Mouse (Mus musculus) adrenal gland, adult 2 months (tissue): ENCODE results near the gene Nxpe2. TPM values are rescaled to one million over a fixed set of nuclear protein-coding genes. Genes with fewer than 3 reads are reported as not detected.
A peak's percentile ranks its signal among the peaks of the same experiment; 100 is the strongest.

Experiments
- DNase-seq: peaks from one replicate; pipeline ENCODE4 v3.0.0; 2021
- long read RNA-seq: library from polyadenylated mRNA; stranded (forward); transcript quantifications from one replicate; pipeline ENCODE4 v2.0.0, GENCODE M21; 2021
- polyA plus RNA-seq: library from polyadenylated mRNA; depleted of rRNA; stranded (reverse); fragments of >200 nt; gene quantifications from 2 replicates; pipeline ENCODE4 v1.2.3, GENCODE M21; 2012; rRNA removed
- total RNA-seq, 2 experiments: library from RNA; stranded (reverse); gene quantifications; 2 replicates each; pipeline ENCODE4 v1.2.3; 2021

The Nxpe2 gene
- total RNA-seq: 1 to 10 TPM in 1 of 2 experiments, under 1 TPM in 1; 0.61 to 1.5 TPM
- polyA plus RNA-seq: 0.13 and 0.42 TPM in 2 replicates
- long read RNA-seq, partial matches to known transcripts: 0 of 2 reads
- long read RNA-seq, other reads (novel, unspliced or antisense): 1 of 2 reads

DNA sequence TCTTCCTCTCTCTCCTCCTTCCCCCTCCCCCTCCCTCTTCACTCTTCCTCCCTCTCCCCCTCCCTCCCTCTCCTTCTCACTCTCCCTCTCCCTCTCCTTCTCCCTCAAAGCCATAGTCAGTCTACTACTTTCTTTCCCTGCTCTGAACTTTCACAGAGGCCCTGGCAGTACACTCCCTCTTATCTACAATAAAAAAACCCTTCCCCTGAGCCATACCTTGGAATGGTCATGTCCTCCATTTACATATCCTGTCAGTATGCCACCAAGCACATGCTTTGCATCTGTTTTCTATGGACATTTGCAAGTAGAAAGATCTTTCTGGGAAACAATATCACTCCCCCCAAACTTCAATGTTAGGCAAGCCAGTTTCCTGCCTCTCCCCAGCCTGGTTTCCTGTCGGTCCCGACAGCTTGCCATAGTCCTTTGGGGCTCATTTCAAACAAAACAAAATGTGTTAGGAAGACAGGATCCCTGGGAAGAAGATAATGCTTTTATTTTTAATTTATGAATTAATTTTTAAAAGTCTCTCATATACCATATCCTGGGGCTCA is at the start of gene Nxpe2:
Gene Nxpe2, minus strand, starts transcription at position 307 of the 551 bp plus-strand sequence.
- DNase-seq: no peak

DNA sequence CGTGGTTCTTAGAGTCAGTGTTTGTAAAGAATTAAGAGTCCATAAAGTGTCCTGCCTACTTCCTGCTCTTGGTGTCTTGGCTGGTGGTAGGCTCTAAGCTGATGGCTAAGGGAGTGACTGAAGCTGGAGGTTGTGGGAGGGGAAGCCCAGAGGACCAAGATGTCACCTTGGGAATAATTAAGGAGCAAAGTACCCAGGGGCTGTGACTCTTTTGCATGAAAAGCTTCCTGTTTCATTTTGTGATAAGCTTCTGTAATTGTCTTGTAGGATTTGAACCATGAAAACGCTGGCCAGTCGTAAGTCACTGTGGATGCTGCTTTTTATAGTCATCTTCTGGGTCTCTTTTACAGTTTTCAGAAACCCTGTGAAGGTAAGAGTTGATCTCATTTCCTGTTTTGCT is 36.7 kb upstream of the Nxpe2 start:
- DNase-seq: no peak

DNA sequence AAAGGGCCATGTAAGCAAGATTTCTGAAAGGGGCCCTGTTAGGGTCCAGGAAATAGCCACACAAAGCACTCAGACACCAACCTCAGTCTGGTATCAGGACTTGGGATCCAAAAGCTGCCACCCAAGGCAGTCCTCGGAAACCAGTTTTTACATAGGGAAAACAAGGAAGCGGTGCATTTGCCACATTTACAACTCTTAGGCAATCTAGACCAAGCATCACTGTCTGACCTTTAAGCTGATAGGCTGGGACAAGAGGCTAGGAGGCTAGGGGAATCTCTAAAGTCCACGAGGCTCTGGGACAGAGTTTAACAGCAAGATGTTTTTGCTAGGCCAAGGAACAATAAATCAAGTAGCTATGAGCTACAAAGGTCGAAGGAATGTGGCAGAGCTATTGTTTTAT is 35.2 kb upstream of the Nxpe2 start:
- DNase-seq: no peak

DNA sequence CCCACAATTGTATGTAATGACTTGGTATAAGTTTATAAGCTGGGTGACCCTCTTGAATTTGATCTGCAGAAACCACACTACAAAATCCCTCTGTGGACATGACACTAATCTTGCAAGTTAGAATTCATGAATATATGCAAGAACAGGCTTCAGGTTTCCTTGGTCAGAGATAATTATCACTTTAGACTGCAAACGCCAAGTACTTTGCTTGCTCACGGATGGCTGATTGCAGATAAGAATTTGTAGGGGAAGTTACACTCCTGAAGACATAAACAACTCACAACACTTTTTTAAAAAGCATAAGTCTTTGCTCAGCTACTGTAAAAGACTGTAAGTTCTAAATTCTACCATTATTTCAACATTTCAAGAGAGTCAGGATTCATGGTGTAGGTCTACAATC is 21.1 kb upstream of the Nxpe2 start:
- no peak for DNase-seq

DNA sequence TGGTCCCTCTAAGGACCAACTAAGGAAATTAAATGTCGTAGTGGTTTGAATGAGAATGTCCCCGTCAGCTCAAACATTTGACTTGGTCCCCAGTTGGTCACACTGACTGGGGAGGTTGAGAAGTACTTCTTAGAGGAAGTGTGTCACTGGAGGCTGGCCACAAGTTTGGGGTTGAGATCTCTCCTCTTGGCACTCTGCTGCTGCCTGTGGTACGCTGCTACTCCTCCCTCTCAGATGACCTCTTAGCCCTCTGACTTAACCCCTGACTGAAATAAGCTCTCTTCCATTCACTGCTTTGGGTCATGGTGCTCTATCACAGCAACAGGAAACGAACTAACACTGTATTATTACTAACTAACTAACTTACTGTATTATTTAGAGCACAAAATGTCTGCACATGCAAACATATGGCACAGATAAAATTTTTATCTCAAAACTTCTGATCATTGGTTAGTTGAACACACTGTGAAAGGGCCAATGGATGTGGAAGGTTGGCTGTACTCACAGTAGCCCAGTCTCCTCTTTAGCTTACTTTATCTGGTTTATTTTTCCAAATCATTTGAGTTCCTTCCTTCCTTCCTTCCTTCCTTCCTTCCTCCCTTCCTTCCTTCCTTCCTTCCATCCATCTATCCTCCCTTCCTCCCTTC is 20.1 kb upstream of the Nxpe2 start:
- DNase-seq: no peak

DNA sequence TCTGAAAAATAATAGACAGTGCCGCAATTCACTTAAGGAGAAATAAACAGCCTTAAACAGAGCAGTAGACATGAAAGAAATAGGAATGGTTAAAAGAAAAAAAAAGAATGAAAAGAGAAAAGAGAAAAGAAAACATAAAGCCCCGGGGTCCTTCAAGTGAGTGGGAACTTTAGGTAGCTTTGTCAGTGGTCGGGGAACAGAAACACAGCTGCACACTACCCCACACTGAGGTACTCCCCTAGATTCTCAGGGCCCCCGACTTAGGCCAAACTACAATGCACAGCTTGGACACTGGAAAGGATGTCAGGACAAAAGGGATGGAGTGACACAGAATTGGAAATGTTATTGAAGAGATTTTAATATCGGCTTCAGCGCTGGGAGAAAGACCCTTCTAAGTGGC is 9.5 kb upstream of the Nxpe2 start:
- DNase-seq: no peak

DNA sequence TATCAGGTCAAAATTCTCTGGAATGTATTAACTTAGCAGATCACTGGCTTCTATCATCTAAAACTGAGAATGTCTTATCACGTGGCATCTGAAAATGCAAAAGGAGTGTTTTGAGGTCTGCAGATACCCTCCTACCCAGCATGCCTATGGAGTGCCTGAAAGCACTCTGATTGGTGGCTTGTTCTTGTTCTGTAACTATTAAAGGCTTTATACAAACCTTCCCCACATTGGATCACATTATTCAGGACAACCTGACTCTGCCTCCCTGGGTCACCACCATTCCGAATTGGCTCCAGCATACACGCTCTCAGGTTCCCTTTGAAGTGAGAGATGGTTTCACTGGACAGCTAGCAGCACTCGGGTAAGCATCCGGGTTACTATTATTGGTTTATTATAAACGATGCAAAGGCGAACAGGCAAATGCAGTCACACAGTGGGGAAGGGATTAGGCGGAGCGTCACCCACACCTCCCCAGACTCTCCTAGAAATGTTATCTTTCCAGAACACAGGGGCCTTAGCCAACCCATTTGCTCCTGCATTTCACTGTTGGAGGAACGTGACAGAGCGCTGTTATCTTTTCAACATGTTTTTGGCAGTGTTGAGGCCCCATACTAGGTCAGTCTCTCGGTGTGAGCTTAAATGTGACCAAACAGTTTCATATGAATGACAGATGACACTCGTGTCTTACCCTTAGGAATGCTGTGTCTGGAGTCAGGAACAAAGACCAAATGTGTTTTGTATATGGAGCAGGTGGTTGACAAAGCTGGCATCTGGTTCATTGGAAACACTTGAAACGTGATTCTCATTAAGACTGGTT is 8.8 kb upstream of the Nxpe2 start:
- DNase-seq: no peak

DNA sequence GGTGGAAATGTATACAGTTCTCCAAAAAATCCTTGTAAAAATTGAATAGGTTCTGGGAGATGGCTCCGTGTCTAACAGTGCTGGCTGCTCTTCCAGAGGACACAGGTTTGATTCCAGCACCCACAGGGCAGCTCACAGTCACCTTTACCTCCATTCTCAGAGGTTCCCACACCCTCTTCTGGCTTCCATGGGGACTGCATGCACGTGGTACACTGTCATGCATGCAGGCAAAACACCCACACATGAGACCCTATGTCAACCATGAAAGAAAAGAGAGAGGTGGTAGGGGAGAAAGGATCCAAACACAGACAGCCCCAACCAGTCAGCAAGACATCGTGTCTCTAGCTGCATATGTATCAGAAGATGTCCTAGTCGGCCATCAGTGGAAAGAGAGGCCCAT is 7.6 kb upstream of the Nxpe2 start:
- no peak for DNase-seq

DNA sequence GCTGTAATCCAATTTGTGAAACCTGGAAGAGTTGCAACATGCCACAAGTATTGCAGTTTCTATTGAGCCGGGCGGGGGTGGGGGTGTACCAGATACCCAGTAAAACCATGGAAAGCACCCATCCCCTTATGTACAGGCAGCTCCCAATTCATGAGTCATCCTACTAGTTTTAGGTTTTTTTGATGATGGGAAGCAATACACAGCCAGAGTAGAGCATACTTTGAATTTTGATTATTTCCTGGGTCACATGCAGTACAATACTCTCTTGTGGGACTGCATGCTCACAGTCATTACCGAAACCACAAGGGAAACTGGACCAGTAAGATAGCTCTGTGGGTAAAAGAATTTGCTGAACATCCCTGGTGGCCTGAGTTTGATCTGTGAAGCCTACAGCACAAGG is 3.8 kb upstream of the Nxpe2 start:
- DNase-seq: no peak

DNA sequence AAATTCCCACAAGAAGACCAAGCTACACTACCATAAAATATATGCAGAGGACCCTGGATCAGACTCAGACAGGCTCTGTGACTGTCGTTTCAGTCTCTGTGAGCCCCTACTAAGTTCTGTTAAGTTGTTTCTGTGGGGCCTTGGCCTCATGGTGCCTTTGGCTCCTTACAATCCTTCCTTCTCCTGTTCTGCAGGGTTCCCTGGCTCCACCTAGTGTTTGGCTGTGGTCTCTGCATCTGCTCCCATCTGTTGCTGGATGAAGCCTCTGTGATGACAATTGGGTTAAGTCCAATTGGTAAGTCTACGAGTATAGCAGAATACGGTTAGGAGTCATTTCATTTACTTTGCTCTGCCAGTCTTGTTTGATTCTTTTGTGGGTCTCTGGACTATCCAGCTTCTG is 1.5 kb upstream of the Nxpe2 start:
- DNase-seq: peak; percentile 84

DNA sequence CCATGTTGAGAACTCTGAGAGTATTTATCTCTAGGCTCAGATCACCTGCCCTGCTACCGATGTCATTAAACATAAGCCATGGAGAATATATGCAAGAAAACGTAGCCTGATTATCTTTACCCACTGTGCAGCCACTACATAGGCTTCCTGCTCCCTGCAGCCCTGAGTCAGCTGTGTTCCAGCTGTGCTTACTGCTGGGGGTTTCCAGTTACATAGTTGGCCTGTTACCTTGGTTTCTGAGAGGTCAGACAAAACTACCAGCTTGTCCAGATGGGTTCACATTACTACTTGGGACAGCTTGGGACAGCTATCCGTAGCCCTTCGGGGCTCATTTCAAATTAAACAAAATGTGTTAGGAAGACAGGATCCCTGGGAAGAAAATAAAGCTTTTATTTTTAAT is 868 bp upstream of the Nxpe2 start:
- no peak for DNase-seq

DNA sequence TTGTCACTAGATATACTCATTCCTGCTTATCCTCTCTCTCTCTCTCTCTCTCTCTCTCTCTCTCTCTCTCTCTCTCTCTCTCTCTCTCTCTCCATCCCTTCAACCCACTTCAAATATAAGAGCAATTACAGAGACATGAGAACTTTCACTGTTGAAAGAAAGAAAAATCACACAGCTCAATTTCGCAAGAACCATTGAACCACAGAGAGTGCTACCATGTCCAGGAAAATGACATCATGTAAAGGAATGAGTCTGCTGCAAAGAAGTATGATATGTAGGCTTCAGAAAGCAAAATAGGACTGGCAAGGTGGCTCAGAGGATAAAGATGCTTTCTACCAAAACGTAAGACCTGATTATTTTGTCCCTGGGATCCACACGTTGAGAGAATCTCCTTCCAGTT is 7.4 kb downstream of the Nxpe2 start:
- DNase-seq: no peak

DNA sequence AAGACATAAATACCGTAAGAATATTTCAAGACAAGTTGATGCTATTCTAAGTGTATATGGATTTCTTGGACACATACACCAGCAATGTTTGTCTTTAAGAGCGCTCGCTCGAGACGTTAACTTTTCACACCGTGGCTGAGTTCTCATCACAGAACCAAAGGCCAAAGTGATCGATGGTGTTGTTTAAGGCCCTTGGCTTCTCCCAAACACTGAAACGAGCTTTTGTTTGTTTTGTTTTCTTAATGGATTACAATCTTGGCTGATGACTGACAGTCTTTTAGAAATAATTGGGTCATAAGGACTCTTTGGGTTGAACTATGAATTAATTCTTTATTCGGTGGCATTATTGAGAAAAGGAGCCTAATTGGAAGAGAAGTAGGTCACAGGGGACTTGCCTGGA is 7.8 kb downstream of the Nxpe2 start:
- no peak for DNase-seq

DNA sequence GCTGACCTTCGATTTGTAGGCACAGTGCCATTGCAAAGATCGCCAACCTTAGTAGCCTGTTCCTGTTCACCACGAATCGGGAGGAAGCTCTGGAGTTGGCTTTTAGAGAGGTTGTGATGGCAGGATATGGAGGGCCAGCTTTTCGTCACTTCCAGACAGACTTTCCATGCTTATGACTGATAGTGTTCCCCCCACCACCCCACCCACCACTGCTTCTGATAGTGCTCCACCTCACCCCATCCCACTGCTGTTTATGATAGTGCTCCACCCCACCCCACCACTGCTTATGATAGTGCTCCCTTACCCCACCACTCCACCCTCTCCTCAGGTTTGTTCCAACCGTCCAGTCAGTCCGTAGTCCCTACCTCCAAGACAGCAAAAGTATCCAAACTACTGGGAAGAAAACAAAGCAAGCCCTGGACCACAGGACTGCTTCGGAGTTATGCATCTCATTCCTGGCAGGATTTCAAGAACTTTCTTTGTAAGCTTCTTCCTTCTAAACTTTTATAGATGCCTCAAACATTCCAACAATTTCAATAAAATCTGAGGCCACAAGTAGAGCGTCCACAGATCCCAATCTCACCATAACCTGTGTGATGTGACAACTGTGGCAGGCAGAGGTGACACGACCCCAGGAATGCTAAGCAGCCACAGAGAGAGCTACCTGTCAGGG is 12.4 kb downstream of the Nxpe2 start:
- no peak for DNase-seq

DNA sequence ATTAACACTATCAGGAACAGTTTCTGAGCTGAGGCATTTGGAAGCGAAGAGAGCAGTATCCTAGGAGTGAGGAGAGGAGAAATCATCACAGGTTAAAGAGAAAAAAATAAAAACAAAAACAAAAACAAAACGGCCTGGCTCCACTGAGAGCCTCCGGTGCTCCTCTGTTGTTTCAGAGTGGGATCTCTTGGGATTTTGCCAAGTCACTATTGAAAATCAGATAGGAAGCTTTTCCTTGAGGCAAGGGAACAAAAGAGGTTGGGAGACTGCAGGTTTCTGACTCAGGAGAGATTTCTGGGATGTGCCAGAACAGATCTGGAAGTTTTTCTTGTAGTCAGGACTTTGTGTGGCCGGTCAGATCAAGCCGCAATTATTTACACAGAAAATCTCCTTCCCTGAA is 13.7 kb downstream of the Nxpe2 start:
- no peak for DNase-seq

DNA sequence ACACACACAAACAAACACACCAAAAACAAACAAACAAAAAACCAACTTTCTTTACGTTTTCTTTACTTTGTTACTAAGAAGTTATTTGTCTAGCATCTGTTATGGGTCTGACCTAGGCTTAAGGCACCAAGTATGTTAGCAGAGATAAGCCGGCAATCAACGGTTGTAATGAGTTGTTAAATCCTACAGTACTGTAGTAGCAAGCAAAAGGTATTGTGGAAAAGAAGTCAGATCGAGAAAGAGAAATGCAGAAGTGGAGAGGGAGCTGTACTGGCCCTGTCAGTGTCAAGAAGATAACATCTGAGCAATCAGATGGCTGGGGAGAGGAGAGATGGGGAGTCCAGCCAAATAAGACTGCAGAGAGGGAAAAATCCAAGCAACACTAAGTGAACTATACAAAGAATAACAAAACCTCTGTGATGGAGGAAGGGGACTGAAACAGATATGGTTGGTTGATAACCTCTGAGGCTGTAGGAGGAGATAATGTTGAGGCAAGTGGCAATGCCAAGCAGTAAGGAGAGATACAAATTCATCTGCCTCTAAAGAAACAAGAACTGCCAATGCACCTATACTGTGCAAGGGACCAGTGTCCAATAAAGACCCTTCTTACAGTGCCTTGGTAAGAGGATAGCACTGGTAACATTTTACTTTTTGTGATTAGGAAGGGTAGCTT is 14.3 kb downstream of the Nxpe2 start:
- DNase-seq: no peak

DNA sequence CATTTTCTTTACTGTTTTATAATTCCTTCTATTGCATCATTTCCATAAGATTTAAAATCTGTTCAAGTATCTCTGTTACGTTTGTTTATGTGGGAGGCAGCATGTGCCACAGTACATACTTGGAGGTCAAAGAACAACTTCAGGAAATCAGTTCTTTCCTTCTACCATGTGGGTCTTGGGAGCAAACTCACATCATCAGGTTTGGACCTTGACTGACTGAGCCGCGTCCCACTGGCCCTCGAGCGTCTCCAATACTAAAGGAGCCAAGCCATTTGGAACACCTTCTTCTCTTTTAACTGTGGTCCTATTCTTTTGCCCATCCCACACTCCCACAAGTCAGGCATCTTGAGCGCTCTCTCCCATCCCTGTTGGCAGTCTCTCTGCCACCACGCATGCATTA is 23.7 kb downstream of the Nxpe2 start:
- DNase-seq: no peak

DNA sequence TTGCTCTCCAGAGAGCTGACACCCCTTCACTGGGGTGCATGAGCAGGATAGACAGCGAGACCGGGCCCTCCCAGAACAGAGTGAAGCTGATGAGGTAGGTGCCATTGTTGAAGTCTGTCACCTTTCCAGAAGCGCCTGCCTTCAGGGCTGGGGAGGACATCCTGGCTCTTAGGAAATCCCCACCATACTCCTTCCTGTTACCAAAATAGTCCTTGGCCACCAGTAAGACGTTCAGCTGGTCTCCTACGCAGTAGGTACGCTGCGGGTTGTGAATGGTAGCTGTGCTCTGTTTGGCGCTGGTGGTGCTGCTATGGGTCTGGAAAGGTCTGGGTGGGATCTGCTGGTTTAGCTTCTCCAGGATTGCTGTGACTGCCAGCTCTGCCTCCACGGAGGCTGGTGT is 26.9 kb downstream of the Nxpe2 start:
- no peak for DNase-seq

DNA sequence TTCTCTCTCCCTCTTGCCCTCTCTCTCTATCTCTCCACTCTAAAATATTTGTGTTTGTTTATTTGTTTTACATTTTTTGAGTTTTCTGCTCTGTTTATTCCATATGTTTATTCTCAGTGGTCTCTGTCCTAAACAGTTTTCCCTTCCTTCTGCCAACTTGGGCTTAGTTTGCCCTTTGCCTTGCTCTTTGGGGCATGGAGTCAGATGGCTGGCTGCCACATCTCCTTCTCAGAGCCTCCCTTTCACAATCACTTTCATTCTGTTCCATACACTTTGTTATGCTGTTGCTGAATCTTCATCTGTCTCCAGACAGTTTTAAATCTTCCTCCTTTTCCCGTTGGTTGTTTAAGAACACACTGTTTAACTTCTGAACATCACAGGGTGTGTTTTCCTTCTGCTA is 37.4 kb downstream of the Nxpe2 start:
- DNase-seq: peak; percentile 21

DNA sequence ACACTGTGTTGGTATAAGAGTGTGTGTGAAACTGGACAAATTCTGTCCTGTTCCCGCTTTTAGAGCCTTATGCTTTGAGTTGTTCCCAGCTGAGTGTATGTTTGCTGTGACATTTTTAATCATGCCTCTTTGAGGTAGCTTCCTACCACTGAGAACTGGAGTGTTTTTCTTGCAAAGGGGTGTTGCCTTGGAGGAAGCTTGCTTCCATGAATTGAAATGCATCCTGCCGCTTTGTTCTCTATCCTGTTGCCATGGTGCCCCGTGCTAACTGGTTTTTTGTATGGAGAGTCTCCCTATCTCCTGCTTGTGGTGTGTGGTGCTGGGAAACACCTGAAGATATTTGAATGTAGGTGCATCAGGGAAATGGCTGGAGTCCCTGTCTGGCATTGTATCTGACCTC is 39.1 kb downstream of the Nxpe2 start:
- peak; percentile 13 for DNase-seq

DNA sequence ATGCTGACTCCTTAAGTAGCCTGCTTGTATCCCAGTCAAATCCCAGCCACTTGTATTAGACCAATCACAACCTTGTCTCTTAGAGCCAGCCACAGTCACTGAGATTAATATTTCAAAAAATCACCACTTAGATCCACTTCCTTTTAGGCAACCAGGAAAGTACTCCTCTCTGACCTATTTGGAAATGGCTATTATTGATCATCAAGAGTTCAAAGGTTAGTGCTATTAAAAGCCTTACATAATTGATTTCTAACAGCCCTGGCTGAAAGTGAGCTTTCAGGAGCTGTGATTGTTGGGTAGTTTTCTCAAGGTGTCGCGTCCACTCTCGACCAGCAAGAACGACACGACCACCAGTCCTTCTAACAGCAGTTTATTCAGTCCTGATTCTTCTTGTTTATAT is 42.0 kb downstream of the Nxpe2 start:
- DNase-seq: no peak

DNA sequence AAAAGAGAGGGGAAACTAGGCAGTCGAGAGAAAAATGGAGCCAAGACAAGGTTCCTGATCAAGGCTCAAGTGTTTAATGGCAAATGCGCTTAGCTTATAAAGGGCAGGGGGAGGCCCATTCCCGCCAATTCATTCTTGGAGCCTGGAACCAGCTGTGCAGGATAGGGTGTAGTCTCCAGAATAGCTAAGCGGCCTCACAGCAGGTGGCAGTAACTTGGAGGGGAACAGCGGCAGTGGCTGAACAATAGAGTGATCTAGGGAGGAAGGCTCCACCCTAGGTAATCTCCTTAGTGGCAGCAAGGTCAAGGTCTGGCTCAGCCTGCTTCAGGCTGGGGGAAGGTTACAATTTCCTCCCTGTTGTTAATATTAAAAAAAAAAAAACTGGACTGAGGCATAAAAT is 49.7 kb downstream of the Nxpe2 start:
- DNase-seq: peak; percentile 14
